Mouse (Mus musculus) forebrain, embryonic 13.5 days (tissue): Measurements from ENCODE around the gene Ttc13. TPM values are rescaled to one million over a fixed set of nuclear protein-coding genes. Genes with fewer than 3 reads are reported as not detected.

ENCODE experiments used
- ATAC-seq: fragments of 200-750 bp; cut with Nextera tagmentation; 2 replicates; pipeline ENCODE4 v1.8.0; 2017
- H3K27ac ChIP-seq: fragments of 300-500 bp; sonication (generic); 2 replicates; pipeline ENCODE4 v1.5.1; 2015; ENCODE audit warnings: inconsistent platforms, mild to moderate bottlenecking, moderate library complexity
- H3K27me3 ChIP-seq: fragments of 300-500 bp; sonication (generic); 2 replicates; pipeline ENCODE4 v1.6.1; 2015; ENCODE audit warnings: mild to moderate bottlenecking, inconsistent platforms
- H3K36me3 ChIP-seq: fragments of 300-500 bp; sonication (generic); 2 replicates; pipeline ENCODE4 v1.6.1; 2015; ENCODE audit warnings: mild to moderate bottlenecking, inconsistent platforms; ENCODE audit not compliant: poor library complexity, severe bottlenecking
- H3K4me1 ChIP-seq: fragments of 300-500 bp; sonication (generic); 2 replicates; pipeline ENCODE4 v1.6.1; 2015; ENCODE audit warnings: inconsistent platforms
- H3K4me2 ChIP-seq: fragments of 300-500 bp; sonication (generic); 2 replicates; pipeline ENCODE4 v1.6.1; 2015; ENCODE audit warnings: inconsistent platforms, mild to moderate bottlenecking, moderate library complexity
- H3K4me3 ChIP-seq: fragments of 300-500 bp; sonication (generic); 2 replicates; pipeline ENCODE4 v1.5.1; 2015; ENCODE audit warnings: mild to moderate bottlenecking, inconsistent platforms
- H3K9ac ChIP-seq: fragments of 300-500 bp; sonication (generic); 2 replicates; pipeline ENCODE4 v1.6.1; 2015; ENCODE audit warnings: mild to moderate bottlenecking, inconsistent platforms
- H3K9me3 ChIP-seq: fragments of 300-500 bp; sonication (generic); replicated peaks from 2 replicates; pipeline ENCODE4 v1.6.1; 2016; ENCODE audit warnings: inconsistent platforms
- WGBS: fragments of 180-500 bp; shearing (Covaris S2); methylation state at CpG from one replicate; pipeline ENCODE4 v1.1.7; 2015; 5-methylcytosine and 5-hydroxymethylcytosine counted together
- polyA plus RNA-seq: library from polyadenylated mRNA; unstranded; fragments of >200 nt; fragmentation: Nextera tagmentation; extraction: Ambion mirVana; gene quantifications from 2 replicates; pipeline ENCODE4 v1.2.1, GENCODE M21; 2015

Gene Ttc13
- polyA plus RNA-seq, 1 experiment from 2014 or later: 48.4 TPM

DNA sequence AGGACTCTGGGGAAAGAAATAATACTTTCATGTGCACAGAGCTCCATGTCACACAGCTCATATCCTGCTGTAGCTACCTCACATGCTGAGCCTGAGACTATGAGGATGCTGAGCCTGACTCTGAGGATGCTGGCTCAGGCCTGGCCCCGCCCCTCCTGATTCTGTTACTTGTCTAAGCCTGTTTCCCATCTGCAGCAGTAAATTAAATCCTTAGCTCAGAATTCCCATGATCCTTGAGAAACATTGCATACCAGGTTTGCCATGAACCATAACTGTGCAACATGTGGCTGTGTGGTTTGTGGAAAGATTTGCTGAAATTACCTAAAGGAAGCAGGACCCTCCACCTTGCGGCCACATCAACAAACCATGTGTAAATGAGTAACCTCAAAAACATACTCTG is 49.4 kb downstream of the Ttc13 start:
- ATAC-seq: no peak
- H3K9me3 ChIP-seq: no peaks in the 10 kb centered on the region
- H3K27me3 ChIP-seq: no peaks in the 10 kb centered on the region
- peaks cover 3% of the 10 kb centered on the region for H3K4me1 ChIP-seq
- peaks cover 70% of the 10 kb centered on the region for H3K36me3 ChIP-seq
- H3K4me3 ChIP-seq: no peak overlapping the region
- no peak overlapping the region for H3K9ac ChIP-seq
- 91% methylated on average over 2 of the region's 2 CpGs for WGBS
- H3K4me2 ChIP-seq: no peak overlapping the region
- no peak overlapping the region for H3K27ac ChIP-seq

DNA sequence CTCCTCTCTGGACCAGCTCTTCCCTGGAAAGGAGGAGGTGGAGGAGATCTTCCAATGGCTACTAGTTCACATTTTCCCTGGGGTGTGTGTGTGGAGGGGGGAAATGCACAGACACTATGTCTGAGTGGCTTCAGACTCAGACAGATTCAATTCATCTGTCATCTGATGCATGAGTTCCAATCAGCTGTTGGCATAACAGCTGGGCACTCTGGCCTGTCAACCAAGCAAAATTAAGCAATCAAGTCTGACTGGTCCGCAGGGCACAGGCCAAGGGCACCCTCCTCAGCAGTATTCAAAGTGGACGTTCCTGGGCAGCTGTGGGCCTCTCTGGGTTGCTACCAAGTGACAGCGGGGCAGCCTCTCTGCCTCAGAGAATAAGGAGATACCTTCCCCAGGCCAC is 53.0 kb downstream of the Ttc13 start:
- H3K9ac ChIP-seq: no peak overlapping the region

DNA sequence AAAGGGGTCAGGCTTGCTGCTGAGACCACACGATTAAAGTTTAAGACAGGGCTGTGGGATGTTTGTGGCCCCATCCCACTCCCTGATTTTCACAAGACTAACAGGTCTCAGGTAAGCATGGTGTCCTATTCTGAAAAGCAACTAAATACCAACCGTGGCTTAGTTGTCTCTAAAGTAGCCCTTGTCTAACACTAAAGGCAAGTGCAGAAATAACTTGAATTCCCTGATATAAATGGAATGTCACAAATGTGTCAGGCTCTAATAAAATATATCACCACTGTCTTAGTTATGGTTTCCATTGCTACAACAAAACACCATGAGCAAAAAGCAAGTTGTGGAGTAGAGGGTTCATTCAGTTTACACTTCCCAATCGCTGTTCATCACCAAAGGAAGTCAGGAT is 57.4 kb downstream of the Ttc13 start:
- no peak overlapping the region for H3K27ac ChIP-seq
- H3K27me3 ChIP-seq: no peaks in the 10 kb centered on the region
- no peak for ATAC-seq
- no peak overlapping the region for H3K9ac ChIP-seq
- no peaks in the 10 kb centered on the region for H3K9me3 ChIP-seq
- H3K4me3 ChIP-seq: no peak overlapping the region
- peaks cover 35% of the 10 kb centered on the region for H3K4me1 ChIP-seq
- H3K36me3 ChIP-seq: no peaks in the 10 kb centered on the region
- WGBS: 93% methylated on average over 3 of the region's 3 CpGs
- H3K4me2 ChIP-seq: no peak overlapping the region

More for the DNA sequence above, 53.0 kb downstream of the Ttc13 start:
- WGBS: 81% methylated on average over 3 of the region's 3 CpGs
- Histone ChIP-seq H3K9me3 (no peaks in the 10 kb centered on the region), H3K4me2 (no peak overlapping the region), H3K27ac (no peak overlapping the region), H3K4me1 (0 out of 2 replicates have a peak, but pooled peaks cover under 1% of the 10 kb centered on the region), H3K27me3 (no peaks in the 10 kb centered on the region), H3K4me3 (no peak overlapping the region), H3K36me3 (peaks cover 39% of the 10 kb centered on the region)
- no peak for ATAC-seq

DNA sequence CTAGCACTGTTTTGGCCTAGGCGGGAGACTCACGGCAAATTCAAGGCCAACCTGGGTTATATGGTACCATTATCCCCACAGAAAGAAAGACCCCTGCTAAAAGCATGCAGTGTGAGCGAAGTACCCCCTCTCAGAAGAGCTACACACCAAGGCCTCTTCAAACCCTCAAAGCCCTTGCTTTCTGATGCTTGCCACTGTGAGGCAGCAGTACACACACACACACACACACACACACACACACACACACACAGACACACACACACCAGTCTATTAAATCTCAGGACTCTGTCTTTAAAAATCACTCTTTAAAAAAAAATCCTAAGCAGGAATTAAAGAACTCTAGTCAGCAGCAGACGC is 57.9 kb downstream of the Ttc13 start:
- peak overlapping the region; percentile 79 for H3K4me3 ChIP-seq
- H3K4me1 ChIP-seq: peaks cover 39% of the 10 kb centered on the region
- no peaks in the 10 kb centered on the region for H3K27me3 ChIP-seq
- no peak; the same call in 1 of the 2 replicates for ATAC-seq
- H3K27ac ChIP-seq: peak overlapping the region; percentile 76
- WGBS: 44% methylated on average over 4 of the region's 4 CpGs
- peak overlapping the region; percentile 83 for H3K4me2 ChIP-seq
- no peaks in the 10 kb centered on the region for H3K9me3 ChIP-seq
- no peaks in the 10 kb centered on the region for H3K36me3 ChIP-seq
- peak overlapping the region; percentile 87 for H3K9ac ChIP-seq

DNA sequence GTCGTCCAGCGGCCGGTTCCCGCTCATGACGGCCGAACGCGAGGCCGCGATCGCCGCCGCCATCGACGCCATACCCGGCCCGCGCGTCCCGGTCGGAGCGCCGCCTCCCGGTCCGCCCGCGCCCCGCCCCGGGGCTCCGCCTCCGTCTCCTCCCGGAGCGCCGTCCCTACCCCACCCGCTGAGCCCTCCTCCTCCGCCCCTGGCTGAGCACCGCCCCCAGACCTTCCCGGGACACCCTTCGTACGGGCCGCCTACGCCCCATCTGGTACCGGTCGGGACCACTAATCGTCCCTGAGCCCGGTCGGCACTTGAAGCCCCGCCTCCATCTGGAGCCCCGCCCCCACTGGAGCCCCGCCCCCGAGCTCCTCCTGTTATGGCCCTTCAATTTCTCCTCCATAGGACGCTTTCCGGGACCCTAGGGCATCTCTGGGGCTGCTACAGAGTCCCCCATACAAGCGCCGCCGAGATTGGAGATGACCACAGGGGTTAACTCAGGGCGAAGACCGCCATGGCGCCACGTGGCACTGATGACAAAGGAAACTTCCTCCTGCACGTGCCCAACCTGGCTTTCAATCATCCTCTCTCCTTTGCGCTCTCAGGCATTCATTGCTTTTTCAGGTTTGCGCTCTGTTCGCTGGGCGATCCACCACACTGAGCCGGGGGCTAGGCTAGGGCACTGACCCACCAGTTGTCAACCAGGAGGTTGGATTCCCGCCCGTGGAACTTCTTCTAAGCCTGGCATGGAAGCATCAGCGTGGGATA is 58.5 kb downstream of the Ttc13 start, which contains the start of gene 2310022B05Rik:
TSS of gene 2310022B05Rik (minus strand) at position 258 of the 762 bp plus-strand sequence.
- Histone ChIP-seq H3K27me3 (no peaks in the 10 kb centered on the region), H3K4me3 (peak within 1 kb of the TSS; percentile 79), H3K9me3 (no peaks in the 10 kb centered on the region), H3K9ac (peak within 1 kb of the TSS; percentile 87), H3K4me2 (peak within 1 kb of the TSS; percentile 83), H3K4me1 (peaks cover 43% of the 10 kb centered on the region), H3K36me3 (no peaks in the 10 kb centered on the region), H3K27ac (peak within 1 kb of the TSS; percentile 76)
- 2% methylated on average over 64 of the region's 69 CpGs for WGBS
- ATAC-seq: peak; percentile 91

DNA sequence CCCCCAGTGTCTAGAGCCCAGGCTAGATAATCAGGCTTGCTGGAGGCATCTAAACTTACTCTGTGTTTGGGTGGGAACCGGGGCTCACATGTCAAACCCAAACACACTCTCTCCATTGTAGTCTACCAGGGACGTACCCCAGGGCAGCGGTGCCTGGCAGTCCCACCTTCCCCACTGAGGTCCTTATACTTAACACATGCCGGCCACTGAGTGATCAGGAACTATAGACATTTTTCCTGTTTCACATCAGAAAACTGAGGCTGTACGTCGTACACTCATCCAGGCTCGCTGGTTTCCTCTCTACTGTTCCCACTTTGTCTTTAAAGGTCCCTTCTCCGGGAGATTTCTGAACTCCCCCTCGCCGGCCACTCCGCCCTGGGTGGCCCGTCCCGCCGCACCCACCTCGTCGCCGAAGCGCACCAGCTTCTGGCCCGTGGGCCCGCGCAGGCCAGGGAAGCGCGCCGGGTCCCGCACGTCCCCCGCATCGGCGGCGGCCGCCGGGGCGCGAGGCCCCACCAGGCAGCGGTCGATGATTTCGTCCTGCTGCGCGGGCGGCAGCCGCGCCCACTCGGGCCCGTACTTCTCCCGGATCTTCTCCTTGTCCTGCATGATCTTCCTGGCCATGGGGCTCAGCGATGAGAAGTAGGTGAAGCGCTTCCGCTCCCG is 59.2 kb downstream of the Ttc13 start:
- H3K36me3 ChIP-seq: no peaks in the 10 kb centered on the region
- H3K27ac ChIP-seq: peak overlapping the region; percentile 76
- under 1% methylated on average over 49 of the region's 49 CpGs for WGBS
- no peaks in the 10 kb centered on the region for H3K27me3 ChIP-seq
- H3K9ac ChIP-seq: peak overlapping the region; percentile 87
- H3K9me3 ChIP-seq: no peaks in the 10 kb centered on the region
- H3K4me1 ChIP-seq: peaks cover 50% of the 10 kb centered on the region
- H3K4me2 ChIP-seq: peak overlapping the region; percentile 83
- peak overlapping the region; percentile 79 for H3K4me3 ChIP-seq
- peak; percentile 44 for ATAC-seq

DNA sequence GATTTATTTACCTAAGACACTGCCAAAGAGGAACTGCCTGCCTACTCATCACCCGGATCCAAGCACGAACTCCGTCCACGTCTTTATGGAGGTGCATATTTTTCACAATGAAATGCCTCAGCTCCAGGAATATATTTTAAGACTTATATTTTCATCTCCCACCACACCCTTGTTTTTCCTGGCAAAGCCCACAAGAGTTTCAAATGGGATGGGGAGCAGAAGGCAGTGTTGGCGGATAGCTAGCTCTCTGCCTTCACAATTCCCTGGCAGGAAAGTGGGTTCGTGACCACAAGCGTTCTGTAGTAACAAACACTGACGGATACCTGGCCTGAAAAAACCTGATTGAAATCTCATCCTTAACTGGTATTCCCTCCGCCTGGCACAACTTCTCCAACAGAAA is 60.0 kb downstream of the Ttc13 start:
- H3K9ac ChIP-seq: peak overlapping the region; percentile 87
- peaks cover 2% of the 10 kb centered on the region for H3K36me3 ChIP-seq
- H3K4me2 ChIP-seq: peak overlapping the region; percentile 83
- H3K27me3 ChIP-seq: no peaks in the 10 kb centered on the region
- ATAC-seq: no peak
- WGBS: 61% methylated on average over 9 of the region's 9 CpGs
- no peaks in the 10 kb centered on the region for H3K9me3 ChIP-seq
- H3K27ac ChIP-seq: no peak overlapping the region
- peaks cover 50% of the 10 kb centered on the region for H3K4me1 ChIP-seq
- H3K4me3 ChIP-seq: peak overlapping the region; percentile 79

DNA sequence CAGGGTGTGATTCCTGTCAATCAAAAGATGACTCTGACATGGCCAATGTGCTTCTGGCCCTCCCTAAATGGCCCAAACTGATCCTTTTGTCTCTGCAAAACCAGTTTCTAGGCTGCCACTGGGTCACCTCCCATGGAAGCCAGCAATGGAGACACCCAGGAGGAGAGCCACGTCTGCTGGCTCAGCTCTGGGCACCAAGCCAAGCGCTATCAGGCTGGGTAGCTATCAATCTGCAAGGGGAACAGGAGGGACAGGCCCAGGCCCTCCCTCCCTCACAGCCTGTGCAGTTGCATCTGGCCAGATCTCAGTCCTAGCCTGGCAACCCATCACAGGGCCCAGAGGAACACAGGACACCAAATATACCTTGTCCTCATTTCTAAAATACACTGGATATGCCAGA is 63.4 kb downstream of the Ttc13 start:
- 37% methylated on average over 2 of the region's 2 CpGs for WGBS
- peak overlapping the region; percentile 22 for H3K27ac ChIP-seq

DNA sequence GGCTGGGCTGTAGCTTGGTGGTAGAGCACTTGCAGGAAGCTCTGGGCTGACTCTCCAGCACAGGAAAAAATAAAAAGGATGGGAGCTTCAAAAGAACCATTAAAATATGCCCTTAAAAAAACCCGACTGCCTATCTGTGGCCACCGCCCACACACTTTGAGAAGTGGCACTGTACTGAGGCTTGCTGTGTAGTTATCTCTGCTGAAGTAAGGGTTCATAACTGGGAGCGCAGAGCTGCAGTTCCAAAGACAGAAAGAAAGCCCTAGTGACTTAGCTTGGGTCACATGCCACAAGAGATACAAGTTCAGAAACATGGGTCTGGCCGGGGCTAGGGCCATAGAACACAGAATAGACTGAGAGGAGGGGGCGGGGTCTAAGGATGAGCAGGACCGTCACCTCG is 63.8 kb downstream of the Ttc13 start:
- H3K27ac ChIP-seq: peak overlapping the region; percentile 22; the same call in 1 of the 2 replicates
- no peak overlapping the region for H3K4me3 ChIP-seq
- H3K4me1 ChIP-seq: peaks cover 46% of the 10 kb centered on the region
- H3K4me2 ChIP-seq: no peak overlapping the region; the same call in 1 of the 2 replicates
- peaks cover 16% of the 10 kb centered on the region for H3K36me3 ChIP-seq
- no peaks in the 10 kb centered on the region for H3K27me3 ChIP-seq
- 77% methylated on average over 7 of the region's 7 CpGs for WGBS
- ATAC-seq: no peak
- no peak overlapping the region for H3K9ac ChIP-seq
- no peaks in the 10 kb centered on the region for H3K9me3 ChIP-seq

More for the DNA sequence above, 63.4 kb downstream of the Ttc13 start:
- Histone ChIP-seq H3K4me3 (no peak overlapping the region), H3K4me1 (peaks cover 46% of the 10 kb centered on the region), H3K9ac (no peak overlapping the region), H3K4me2 (no peak overlapping the region), H3K36me3 (peaks cover 16% of the 10 kb centered on the region), H3K9me3 (no peaks in the 10 kb centered on the region), H3K27me3 (no peaks in the 10 kb centered on the region)
- peak; percentile 66 for ATAC-seq

DNA sequence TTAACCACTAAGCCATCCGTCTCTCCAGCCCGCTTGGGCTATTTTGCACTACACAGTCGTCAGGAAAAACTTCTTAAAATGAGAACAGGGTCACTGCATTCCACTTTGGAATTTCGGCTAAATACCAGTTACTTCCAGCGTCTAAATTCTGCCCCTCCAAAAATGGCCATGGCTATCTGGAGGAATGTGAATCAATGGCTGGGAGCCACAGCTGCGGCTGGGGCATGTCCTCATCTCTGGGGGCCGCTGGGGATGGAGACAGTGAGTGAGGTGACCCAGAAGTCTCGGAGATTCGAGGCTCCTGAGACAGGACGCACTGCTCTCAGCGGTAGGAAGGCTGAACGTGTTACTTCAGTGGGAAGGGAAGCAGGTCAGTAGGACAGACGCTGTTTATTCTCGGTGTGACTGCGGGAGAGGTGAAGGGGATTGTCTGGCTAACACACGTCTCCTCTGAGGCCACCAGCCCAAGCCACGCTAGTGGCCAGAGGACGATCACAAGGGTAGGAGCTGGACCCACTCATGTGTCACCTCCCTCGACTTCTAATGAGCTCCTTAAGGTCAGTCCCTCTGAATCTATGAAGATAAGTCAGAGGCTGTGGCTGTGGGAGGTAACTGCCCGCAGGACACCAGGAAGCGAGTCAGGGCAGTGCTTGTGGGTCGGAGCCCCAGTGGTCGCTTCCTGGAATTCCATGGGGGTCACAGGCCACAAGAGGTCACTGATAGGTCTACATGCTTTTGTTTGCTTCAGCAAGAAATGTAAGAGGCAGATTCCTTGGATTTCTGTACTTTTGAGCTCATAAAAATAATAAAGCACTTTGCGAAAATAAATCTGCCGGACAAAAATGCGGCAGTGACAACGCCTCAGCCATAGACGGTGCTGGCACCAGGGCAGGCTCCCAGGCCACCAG is 68.0 kb downstream of the Ttc13 start:
- Histone ChIP-seq H3K9me3 (no peaks in the 10 kb centered on the region), H3K4me3 (no peak overlapping the region), H3K36me3 (peaks cover 39% of the 10 kb centered on the region), H3K27me3 (no peaks in the 10 kb centered on the region), H3K27ac (no peak overlapping the region), H3K4me1 (peaks cover 21% of the 10 kb centered on the region), H3K4me2 (no peak overlapping the region), H3K9ac (no peak overlapping the region)
- no peak for ATAC-seq
- WGBS: 81% methylated on average over 28 of the region's 28 CpGs

DNA sequence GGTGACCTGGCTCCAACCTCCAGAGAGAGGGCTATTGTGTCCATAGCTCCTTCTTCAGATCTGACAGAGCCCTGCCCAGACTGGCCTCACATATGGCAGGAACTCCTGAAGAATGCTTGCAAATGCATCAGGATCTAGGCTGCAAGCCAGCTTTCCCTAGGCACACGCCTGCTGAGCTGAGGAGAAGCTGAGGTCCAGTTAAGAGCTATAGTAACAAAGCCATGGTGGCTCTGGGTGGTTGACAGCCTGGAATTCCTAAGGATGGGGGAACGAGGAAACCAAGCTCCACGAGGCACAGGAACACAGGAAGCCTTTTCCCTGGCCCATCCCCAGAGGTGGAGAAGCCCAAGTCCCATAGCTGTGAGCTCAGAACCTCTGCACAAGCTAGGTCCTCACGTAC is 69.2 kb downstream of the Ttc13 start:
- Histone ChIP-seq H3K36me3 (peaks cover 39% of the 10 kb centered on the region), H3K4me3 (no peak overlapping the region), H3K27me3 (no peaks in the 10 kb centered on the region), H3K27ac (peak overlapping the region; percentile 25; the same call in 1 of the 2 replicates), H3K9me3 (no peaks in the 10 kb centered on the region), H3K4me2 (no peak overlapping the region), H3K4me1 (peaks cover 15% of the 10 kb centered on the region), H3K9ac (0 out of 2 replicates have a peak overlapping the region, but pooled peaks have one; percentile 30)
- ATAC-seq: 0 out of 2 replicates have a peak, but pooled peaks have one; percentile 30
- 43% methylated on average over 4 of the region's 4 CpGs for WGBS
